Mouse (Mus musculus) heart, embryonic 14.5 days (tissue): ENCODE results near the gene Nagk. TPM values are rescaled to one million over a fixed set of nuclear protein-coding genes. Genes with fewer than 3 reads are reported as not detected.
A peak's percentile ranks its signal among the peaks of the same experiment; 100 is the strongest.
"Not testable (repeated sequence)": the region's sequence is repeated elsewhere in the genome, so short reads cannot be mapped to it uniquely, and the experiment has no call there.

Experiments
- ATAC-seq: fragments of 200-750 bp; cut with Nextera tagmentation; 2 replicates; pipeline ENCODE4 v1.8.0; 2017; ENCODE audit warnings: low read depth, moderate TSS enrichment; ENCODE audit not compliant: insufficient number of reproducible peaks, insufficient read depth, low FRiP score
- H3K27ac ChIP-seq, 2 experiments: fragments of 200-500 bp in 1 of 2; fragments of 300-500 bp in 1 of 2; sonication (generic) in 1 of 2; replicated peaks in 1 of 2; 2 replicates each; pipeline ENCODE4 v1.5.1; 2012 to 2014; ENCODE audit warnings: low read depth in 2 of 2, low read length in 2 of 2, control low read depth in 1 of 2, mild to moderate bottlenecking in 1 of 2, mixed read lengths in 1 of 2; ENCODE audit not compliant: control insufficient read depth in 1 of 2, insufficient read depth in 1 of 2
- H3K27me3 ChIP-seq: fragments of 300-500 bp; sonication (generic); 2 replicates; pipeline ENCODE4 v1.6.1; 2014; ENCODE audit warnings: mild to moderate bottlenecking, low read length, control low read depth; ENCODE audit not compliant: control insufficient read depth, insufficient read depth
- H3K36me3 ChIP-seq: fragments of 300-500 bp; sonication (generic); 2 replicates; pipeline ENCODE4 v1.6.1; 2014; ENCODE audit warnings: mild to moderate bottlenecking, control low read depth, low read length, mixed read lengths; ENCODE audit not compliant: control insufficient read depth, insufficient read depth
- H3K4me1 ChIP-seq, 2 experiments: fragments of 200-500 bp in 1 of 2; fragments of 300-500 bp in 1 of 2; sonication (generic) in 1 of 2; 2 replicates each; pipeline ENCODE4 v1.6.1; 2012 to 2014; ENCODE audit warnings: low read length in 2 of 2, control low read depth in 1 of 2, mixed read lengths in 1 of 2; ENCODE audit not compliant: control insufficient read depth in 2 of 2, insufficient read depth in 2 of 2
- H3K4me2 ChIP-seq: fragments of 300-500 bp; sonication (generic); 2 replicates; pipeline ENCODE4 v1.6.1; 2014; ENCODE audit warnings: mild to moderate bottlenecking, low read length
- H3K4me3 ChIP-seq, 2 experiments: fragments of 200-500 bp in 1 of 2; fragments of 300-500 bp in 1 of 2; sonication (generic) in 1 of 2; 2 replicates each; pipeline ENCODE4 v1.5.1; 2012 to 2014; ENCODE audit warnings: low read length in 2 of 2, mild to moderate bottlenecking in 2 of 2, control low read depth in 1 of 2, low read depth in 1 of 2, moderate library complexity in 1 of 2; ENCODE audit not compliant: control insufficient read depth in 1 of 2, insufficient read depth in 1 of 2
- H3K9ac ChIP-seq: fragments of 300-500 bp; sonication (generic); 2 replicates; pipeline ENCODE4 v1.6.1; 2014; ENCODE audit warnings: mild to moderate bottlenecking, low read length
- H3K9me3 ChIP-seq: fragments of 300-500 bp; sonication (generic); 2 replicates; pipeline ENCODE4 v1.6.1; 2016; ENCODE audit warnings: low read length, control low read depth; ENCODE audit not compliant: control insufficient read depth
- WGBS: fragments of 180-500 bp; shearing (Covaris S2); extraction: QIAGEN DNeasy Blood & Tissue Kit; methylation state at CpG from one replicate; pipeline ENCODE4 v1.1.7; 2014; 5-methylcytosine and 5-hydroxymethylcytosine counted together
- polyA plus RNA-seq: library from polyadenylated mRNA; unstranded; fragments of >200 nt; fragmentation: Nextera tagmentation; extraction: Ambion mirVana; gene quantifications from 2 replicates; pipeline ENCODE4 v1.2.1, GENCODE M21; 2014

The Nagk gene
- polyA plus RNA-seq, 1 experiment from 2014 or later, result 69.6 TPM

GRCm38 (mm10) chr6:83786426-83786825 lies 8.4 kb upstream of the Nagk start:
- Histone ChIP-seq H3K4me1 (peaks cover 0 to under 1% of the 10 kb centered on the region in 2 experiments; a peak in 1 of 4 replicates), H3K9ac (no peak overlapping the region), H3K4me2 (no peak overlapping the region), H3K27me3 (no peaks in the 10 kb centered on the region), H3K27ac (no peak overlapping the region), H3K9me3 (no peaks in the 10 kb centered on the region), H3K4me3 (no peak overlapping the region), H3K36me3 (no peaks in the 10 kb centered on the region)
- 64% methylated on average over 3 of the region's 3 CpGs for WGBS
- no peak for ATAC-seq

GRCm38 (mm10) chr6:83788554-83788953 lies 6.2 kb upstream of the Nagk start:
- Histone ChIP-seq H3K27me3 (no peaks in the 10 kb centered on the region), H3K4me3 (no peak overlapping the region), H3K36me3 (no peaks in the 10 kb centered on the region), H3K9me3 (no peaks in the 10 kb centered on the region), H3K4me1 (peaks cover 0 to 2% of the 10 kb centered on the region in 2 experiments; a peak in 2 of 4 replicates), H3K9ac (no peak overlapping the region), H3K4me2 (no peak overlapping the region), H3K27ac (no peak overlapping the region)
- 78% methylated on average over 7 of the region's 7 CpGs for whole genome bisulfite sequencing
- ATAC-seq, result no peak

- not testable (repeated sequence) for H3K36me3 ChIP-seq, H3K9ac ChIP-seq, H3K27me3 ChIP-seq, H3K4me1 ChIP-seq, H3K9me3 ChIP-seq, ATAC-seq, H3K4me2 ChIP-seq, H3K4me3 ChIP-seq, H3K27ac ChIP-seq
- WGBS, result 87% methylated on average over 5 of the region's 5 CpGs
These were observed 4.2 kb upstream of the Nagk start for GRCm38 (mm10) chr6:83790533-83790932.

GRCm38 (mm10) chr6:83791251-83791890 lies 3.4 kb upstream of the Nagk start:
- Histone ChIP-seq H3K9ac (no peak overlapping the region), H3K4me1 (peaks cover 8 to 11% of the 10 kb centered on the region in 2 experiments), H3K27me3 (no peaks in the 10 kb centered on the region), H3K36me3 (no peaks in the 10 kb centered on the region), H3K4me2 (no peak overlapping the region), H3K9me3 (no peaks in the 10 kb centered on the region), H3K27ac (no peak overlapping the region), H3K4me3 (no peak overlapping the region)
- WGBS, result 44% methylated on average over 4 of the region's 4 CpGs
- no peak for ATAC-seq

GRCm38 (mm10) chr6:83795492-83795900 lies 714 bp downstream of the Nagk start:
- Histone ChIP-seq H3K27me3 (no peaks in the 10 kb centered on the region), H3K36me3 (peaks cover 26% of the 10 kb centered on the region), H3K4me1 (peaks cover 8 to 12% of the 10 kb centered on the region in 2 experiments), H3K4me3 (peak overlapping the region; percentile 62 to 77), H3K4me2 (peak overlapping the region; percentile 95), H3K27ac (peak overlapping the region; percentile 88 to 95), H3K9ac (peak overlapping the region; percentile 84), H3K9me3 (no peaks in the 10 kb centered on the region)
- ATAC-seq, result no peak
- 6% methylated on average over 13 of the region's 13 CpGs for WGBS

GRCm38 (mm10) chr6:83796686-83797085 lies 1.9 kb downstream of the Nagk start:
- Histone ChIP-seq H3K27me3 (no peaks in the 10 kb centered on the region), H3K4me3 (no peak overlapping the region), H3K9ac (no peak overlapping the region), H3K9me3 (no peaks in the 10 kb centered on the region), H3K4me1 (peaks cover 6 to 12% of the 10 kb centered on the region in 2 experiments), H3K36me3 (peaks cover 38% of the 10 kb centered on the region), H3K4me2 (no peak overlapping the region), H3K27ac (no peak overlapping the region)
- ATAC-seq, result no peak
- WGBS, result 48% methylated on average over 3 of the region's 3 CpGs

GRCm38 (mm10) chr6:83802033-83802432 lies 7.3 kb downstream of the Nagk start:
- Histone ChIP-seq H3K27me3 (no peaks in the 10 kb centered on the region), H3K36me3 (peaks cover 78% of the 10 kb centered on the region), H3K4me2 (no peak overlapping the region), H3K9ac (no peak overlapping the region), H3K9me3 (no peaks in the 10 kb centered on the region), H3K4me1 (no peaks in the 10 kb centered on the region), H3K4me3 (no peak overlapping the region), H3K27ac (no peak overlapping the region)
- 86% methylated on average over 5 of the region's 5 CpGs for WGBS
- ATAC-seq, result no peak

- Histone ChIP-seq H3K27me3 (no peaks in the 10 kb centered on the region), H3K9me3 (no peaks in the 10 kb centered on the region), H3K4me1 (no peaks in the 10 kb centered on the region), H3K9ac (no peak overlapping the region), H3K4me3 (no peak overlapping the region), H3K4me2 (no peak overlapping the region), H3K36me3 (peaks cover 81% of the 10 kb centered on the region), H3K27ac (no peak overlapping the region)
- no peak for ATAC-seq
- 87% methylated on average over 3 of the region's 3 CpGs for WGBS
These were observed 8.1 kb downstream of the Nagk start for GRCm38 (mm10) chr6:83802846-83803245.
